Mouse (Mus musculus) left cerebral cortex, adult 6 months (tissue): Measurements from ENCODE around the gene Klhl26. TPM values are rescaled to one million over a fixed set of nuclear protein-coding genes. Genes with fewer than 3 reads are reported as not detected.

Experiments used
- long read RNA-seq, 2 experiments: library from polyadenylated mRNA; unstranded; transcript quantifications; one replicate each; pipeline ENCODE4 v2.0.0; 2019 to 2020
- polyA plus RNA-seq: library from polyadenylated mRNA; unstranded; fragments of <200 nt; fragmentation: Nextera tagmentation; gene quantifications from 2 replicates; pipeline ENCODE4 v1.2.3, GENCODE M21; 2021

The Klhl26 gene
- polyA plus RNA-seq = 30.8 and 37.7 TPM in 2 replicates
- long read RNA-seq, experiment 1, transcript Klhl26-201 (3 exons, 2,991 nt) = major isoform, 162 of 301 reads
- long read RNA-seq, experiment 1, transcript Klhl26-202 (2 exons, 2,734 nt) = minor isoform, 18 of 301 reads
- long read RNA-seq, experiment 1, transcript Klhl26-203 (3 exons, 2,919 nt) = minor isoform, 5 of 301 reads
- long read RNA-seq, experiment 1, partial matches to known transcripts = 5 of 301 reads
- long read RNA-seq, experiment 1, other reads (novel, unspliced or antisense) = 107 of 301 reads
- long read RNA-seq, experiment 2, transcript Klhl26-201 (3 exons, 2,991 nt) = major isoform, 19 of 56 reads
- long read RNA-seq, experiment 2, partial matches to known transcripts = 1 of 56 reads
- long read RNA-seq, experiment 2, other reads (novel, unspliced or antisense) = 34 of 56 reads

DNA sequence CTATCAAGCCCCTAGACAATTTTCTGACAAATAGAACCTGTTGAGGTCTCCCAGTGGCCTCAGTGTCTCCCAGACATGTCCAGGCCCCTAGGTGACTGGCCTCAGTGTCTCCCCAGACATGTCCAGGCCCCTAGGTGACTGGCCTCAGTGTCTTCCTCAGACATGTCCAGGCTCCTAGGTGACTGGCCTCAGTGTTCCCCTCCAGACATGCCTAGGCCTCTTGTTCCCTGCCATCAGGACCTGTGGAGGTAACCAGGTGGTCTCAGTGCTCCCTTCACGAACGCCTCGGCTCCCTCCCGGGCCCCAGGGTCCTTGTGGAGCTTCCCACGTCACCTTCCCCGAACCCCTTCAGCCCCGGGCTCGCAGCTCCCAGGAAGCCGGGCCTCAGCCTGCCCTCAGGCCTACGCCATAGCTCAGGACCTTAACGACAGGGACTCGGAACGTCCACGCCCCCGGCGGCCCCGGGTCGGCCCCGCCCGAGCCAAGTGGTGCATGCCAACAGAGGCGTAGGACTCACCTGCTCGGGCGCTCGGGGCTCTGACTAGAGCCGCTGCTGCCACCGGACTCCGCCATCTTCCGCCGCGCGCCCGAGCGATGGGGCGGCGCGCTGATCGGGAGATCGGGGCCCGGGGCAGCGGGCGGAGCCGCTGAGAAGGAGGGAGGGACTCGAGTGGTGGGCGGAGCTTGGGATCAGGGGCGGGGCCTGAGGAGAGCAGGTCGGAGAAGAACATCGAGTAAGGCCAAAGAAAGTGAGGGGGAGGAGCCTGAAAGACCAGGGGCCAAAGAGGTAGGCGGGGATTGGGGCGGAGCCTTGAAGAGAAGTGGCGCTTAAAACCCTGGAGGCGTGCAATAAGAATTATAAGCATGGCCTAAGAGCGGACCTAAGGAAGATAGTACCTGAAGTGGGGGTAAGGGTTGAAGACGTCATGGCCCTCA, at the start of gene Klhl26:
Klhl26 (minus strand) TSS at position 636 of the 936 bp plus-strand sequence.

DNA sequence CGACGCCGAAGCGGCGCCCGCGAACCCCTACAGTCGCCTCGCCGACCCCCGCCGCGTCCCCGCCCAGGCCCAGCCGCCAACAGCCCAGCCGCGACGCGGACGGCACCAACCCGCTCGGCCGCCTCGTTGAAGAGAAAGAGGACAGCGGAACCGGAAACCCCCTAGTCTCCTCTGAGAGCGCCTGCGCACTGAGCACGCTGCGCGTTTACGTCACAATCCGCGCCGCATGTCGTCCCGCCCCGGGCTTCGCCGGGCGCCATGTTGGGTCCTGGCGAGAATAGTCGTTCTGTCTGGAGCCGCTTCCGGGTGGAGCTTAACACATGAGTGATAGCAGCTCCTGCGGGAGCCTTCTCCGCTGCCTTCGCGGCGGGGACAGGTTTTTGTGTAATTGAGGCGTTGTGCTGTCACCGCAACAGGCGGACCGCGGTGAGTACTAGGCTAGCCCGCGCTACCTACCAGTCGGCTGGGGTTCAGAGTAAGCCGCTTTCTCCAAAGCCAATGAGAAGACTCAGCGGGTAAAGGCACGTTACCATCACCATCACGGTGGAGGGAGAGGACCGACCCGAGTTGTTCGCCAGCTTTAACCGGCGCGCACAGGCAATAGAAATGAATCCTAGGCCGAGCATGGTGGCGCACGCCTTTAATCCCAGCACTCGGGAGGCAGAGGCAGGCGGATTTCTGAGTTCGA, 33.6 kb upstream of the Klhl26 start, which contains the start of gene Uba52:
Uba52 (minus strand) TSS at position 574 of the 688 bp plus-strand sequence.

DNA sequence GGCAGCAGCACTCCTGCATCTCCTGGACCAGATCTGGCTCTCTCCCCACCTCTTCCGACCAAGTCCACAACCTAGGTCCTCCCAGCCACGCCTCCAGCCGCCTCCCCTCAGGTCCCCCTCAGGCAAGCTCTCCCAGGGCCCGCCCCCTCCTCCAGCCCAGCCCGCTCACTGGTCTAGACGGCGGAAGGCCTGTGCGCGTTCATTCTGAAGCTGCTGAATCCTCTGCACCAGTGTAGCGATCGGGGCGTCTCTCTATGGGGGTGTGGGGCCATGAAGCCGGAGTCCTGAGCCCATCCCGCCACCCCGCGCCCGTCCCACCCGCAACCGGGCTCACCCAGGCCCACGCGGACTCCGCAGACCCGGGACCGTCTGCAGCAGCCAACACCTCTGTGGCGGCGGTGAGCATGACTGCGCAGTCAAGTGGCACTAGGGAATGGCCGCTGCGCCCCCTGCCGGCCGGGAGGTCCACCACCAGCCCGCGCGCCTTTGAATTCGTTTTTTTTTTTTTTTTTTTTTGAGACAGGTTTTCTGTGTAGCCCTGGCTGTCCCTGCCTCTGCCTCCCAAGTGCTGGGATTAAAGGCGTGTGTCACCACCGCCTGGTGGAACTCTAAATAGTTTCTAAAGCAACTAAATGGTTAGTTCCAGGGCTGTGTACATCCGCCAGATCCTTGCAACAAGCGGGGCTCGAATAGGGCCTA, 29.7 kb upstream of the Klhl26 start, which contains the start of gene Rex1bd:
Rex1bd (minus strand) TSS at position 425 of the 699 bp plus-strand sequence.

DNA sequence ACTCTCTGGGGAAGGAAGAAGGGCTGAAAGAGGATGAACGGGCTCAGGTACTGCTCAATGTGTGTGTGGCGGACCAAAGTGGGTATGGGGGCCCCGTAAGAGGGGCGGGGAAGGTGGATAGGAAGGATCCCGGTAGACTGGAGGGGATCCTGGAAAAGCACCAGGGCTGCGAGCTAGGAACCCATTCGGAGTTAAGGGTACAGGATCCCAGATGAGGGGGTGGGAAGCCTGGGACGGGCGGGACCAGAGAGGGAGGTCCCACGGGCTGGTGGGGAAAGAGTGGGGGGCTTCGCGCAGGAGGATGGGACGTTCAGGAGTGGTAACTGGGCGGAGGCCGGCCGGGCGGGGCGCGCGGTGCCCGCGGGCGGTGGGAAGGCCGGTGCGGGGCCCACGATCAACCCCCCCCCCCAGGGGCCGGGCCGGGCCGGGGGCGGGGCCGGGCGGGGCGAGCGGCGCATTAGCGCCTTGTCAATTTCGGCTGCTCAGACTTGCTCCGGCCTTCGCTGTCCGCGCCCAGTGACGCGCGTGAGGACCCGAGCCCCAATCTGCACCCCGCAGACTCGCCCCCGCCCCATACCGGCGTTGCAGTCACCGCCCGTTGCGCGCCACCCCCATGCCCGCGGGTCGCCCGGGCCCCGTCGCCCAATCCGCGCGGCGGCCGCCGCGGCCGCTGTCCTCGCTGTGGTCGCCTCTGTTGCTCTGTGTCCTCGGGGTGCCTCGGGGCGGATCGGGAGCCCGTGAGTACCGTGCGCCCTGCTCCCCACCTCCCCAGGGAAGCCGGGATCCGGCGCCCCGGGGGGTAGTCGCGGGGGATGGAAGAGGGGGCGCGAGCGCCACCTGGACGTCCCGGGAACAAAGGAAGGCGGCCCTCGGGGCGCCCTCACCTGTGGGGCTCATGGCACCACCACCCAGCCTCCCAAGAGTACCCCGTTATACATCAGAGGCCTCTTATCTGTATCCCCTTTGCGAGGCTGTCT, 16.2 kb upstream of the Klhl26 start, which contains the start of gene Crlf1:
Crlf1 (plus strand) TSS at position 495 of the 977 bp plus-strand sequence.

DNA sequence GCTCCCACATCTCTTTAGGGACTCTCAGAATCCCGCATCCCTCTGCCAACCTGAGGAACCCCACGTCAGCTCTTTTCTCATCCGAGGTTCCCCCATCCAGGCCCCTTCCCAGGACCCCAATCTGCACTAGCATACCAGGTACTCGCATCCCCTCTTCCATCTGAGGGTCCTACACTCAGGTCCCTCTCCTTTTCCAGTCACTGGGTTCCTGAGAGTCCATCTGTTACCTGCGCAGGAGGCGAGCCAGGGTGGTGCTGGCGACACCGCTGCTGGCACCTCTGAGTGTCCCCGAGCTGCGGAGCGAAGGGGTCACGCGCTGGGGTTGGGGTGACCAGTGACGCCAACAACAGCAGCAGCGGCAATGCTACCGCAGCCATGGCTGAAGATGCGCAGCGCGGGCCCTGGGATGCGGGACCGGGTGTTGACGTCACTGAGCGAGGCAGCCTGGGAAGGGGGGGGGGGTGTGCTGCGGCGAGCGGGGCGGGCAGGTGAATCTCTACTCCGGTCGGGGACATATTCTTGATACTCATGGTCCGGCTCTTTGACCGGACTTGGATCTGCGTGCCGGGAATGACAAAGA, 10.3 kb upstream of the Klhl26 start, which contains the start of gene Tmem59l:
Tmem59l (minus strand) TSS at position 418 of the 580 bp plus-strand sequence.

DNA sequence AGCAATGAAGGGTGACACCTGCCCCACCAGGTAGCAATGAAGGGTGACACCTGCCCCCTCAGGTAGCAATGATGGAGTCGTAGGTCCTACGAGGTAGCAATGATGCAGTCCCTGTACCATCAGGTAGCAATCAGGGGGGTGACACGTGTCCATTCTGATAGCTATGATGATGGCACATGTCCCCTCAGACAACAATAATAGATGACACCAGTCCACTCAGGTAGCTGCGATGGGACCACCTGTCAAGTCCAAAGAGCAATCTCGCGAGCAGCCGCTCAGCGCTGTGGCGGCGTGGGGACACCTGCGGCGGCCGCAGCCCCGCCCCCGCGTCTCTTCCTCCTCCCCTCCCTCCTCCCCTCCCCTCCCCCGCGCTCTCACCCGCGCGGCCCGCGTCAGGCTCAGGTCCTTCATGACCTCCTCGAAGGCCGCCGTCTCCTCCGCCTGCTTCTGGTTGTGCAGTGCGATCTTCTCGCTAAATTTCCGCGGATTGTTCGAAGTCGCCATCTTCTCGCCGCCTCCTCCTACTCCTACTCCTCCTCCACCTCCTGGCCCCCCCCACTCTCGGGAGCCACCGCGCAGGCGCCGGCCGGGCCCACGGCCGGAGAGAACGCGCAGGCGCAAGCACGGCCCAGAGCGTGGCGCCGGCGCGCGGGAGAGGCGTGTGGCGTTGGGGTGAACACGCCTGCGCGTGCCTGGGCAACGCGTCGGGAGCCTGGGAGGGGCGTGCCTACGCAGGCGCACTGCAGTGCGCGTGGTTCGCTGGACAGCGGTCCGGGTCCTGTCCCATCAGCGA, 37.5 kb downstream of the Klhl26 start, which contains the start of gene Crtc1:
Crtc1 (minus strand) TSS at position 525 of the 793 bp plus-strand sequence.

Other genes starting within 250 kb of the Klhl26 start
- 29.7 and 30.6 TPM in 2 replicates for gene Sugp2, start 242.7 kb downstream of the Klhl26 start, polyA plus RNA-seq
- gene Armc6, start 242.5 kb downstream of the Klhl26 start, polyA plus RNA-seq = 36.5 and 40.3 TPM in 2 replicates
- 2.0 and 6.7 TPM in 2 replicates for gene Homer3, start 194.1 kb downstream of the Klhl26 start, polyA plus RNA-seq
- 21.0 and 26.7 TPM in 2 replicates for gene Ddx49, start 174.5 kb downstream of the Klhl26 start, polyA plus RNA-seq
- gene Cope, start 174.4 kb downstream of the Klhl26 start, polyA plus RNA-seq = 306 and 417 TPM in 2 replicates
- gene Cers1, start 161.2 kb downstream of the Klhl26 start, polyA plus RNA-seq = 86.2 and 92.0 TPM in 2 replicates
- 8.7 and 22.3 TPM in 2 replicates for gene Gdf1, start 147.2 kb downstream of the Klhl26 start, polyA plus RNA-seq
- 4.3 and 7.7 TPM in 2 replicates for gene Upf1, start 123.7 kb downstream of the Klhl26 start, polyA plus RNA-seq
- gene Comp, start 103.4 kb downstream of the Klhl26 start, polyA plus RNA-seq = 0.23 and 0.41 TPM in 2 replicates
- 53.2 and 75.6 TPM in 2 replicates for gene Crtc1, start 37.4 kb downstream of the Klhl26 start, polyA plus RNA-seq
- gene Tmem59l, start 10.4 kb upstream of the Klhl26 start, polyA plus RNA-seq = 550 and 567 TPM in 2 replicates
- 0.81 and 2.0 TPM in 2 replicates for gene Crlf1, start 16.2 kb upstream of the Klhl26 start, polyA plus RNA-seq
- gene Rex1bd, start 29.8 kb upstream of the Klhl26 start, polyA plus RNA-seq = 347 and 396 TPM in 2 replicates
- 3,921 and 4,944 TPM in 2 replicates for gene Uba52, start 33.8 kb upstream of the Klhl26 start, polyA plus RNA-seq
- gene Fkbp8, start 50.8 kb upstream of the Klhl26 start, polyA plus RNA-seq = 287 and 603 TPM in 2 replicates
- 73.8 and 77.6 TPM in 2 replicates for gene Kxd1, start 51.0 kb upstream of the Klhl26 start, polyA plus RNA-seq
- 3.9 and 9.1 TPM in 2 replicates for gene Ell, start 62.5 kb upstream of the Klhl26 start, polyA plus RNA-seq
- 36.5 and 38.4 TPM in 2 replicates for gene Isyna1, start 117.4 kb upstream of the Klhl26 start, polyA plus RNA-seq
- 88.8 and 293 TPM in 2 replicates for gene Ssbp4, start 131.9 kb upstream of the Klhl26 start, polyA plus RNA-seq
- gene Lrrc25, start 139.2 kb upstream of the Klhl26 start, polyA plus RNA-seq = 0.72 and 1.7 TPM in 2 replicates
- gene Gdf15, start 155.5 kb upstream of the Klhl26 start, polyA plus RNA-seq = 0.23 TPM in 1 of 2 replicates, not detected in the other
- 11.0 and 11.5 TPM in 2 replicates for gene Pgpep1, start 183.4 kb upstream of the Klhl26 start, polyA plus RNA-seq
- 222 and 248 TPM in 2 replicates for gene Lsm4, start 196.3 kb upstream of the Klhl26 start, polyA plus RNA-seq
- gene Jund, start 222.0 kb upstream of the Klhl26 start, polyA plus RNA-seq = 5.3 and 148 TPM in 2 replicates
- gene Iqcn, start 226.5 kb upstream of the Klhl26 start, polyA plus RNA-seq = 0.03 TPM in 1 of 2 replicates, not detected in the other
- 0.19 and 0.25 TPM in 2 replicates for gene Gm3336, start 241.6 kb upstream of the Klhl26 start, polyA plus RNA-seq
- gene Pde4c, start 246.8 kb upstream of the Klhl26 start, polyA plus RNA-seq = 0.18 and 0.60 TPM in 2 replicates